In genomic region chrX:101268755-101269124, GRCm38 (mm10) we compare ENCODE assay signal across 15 mouse cellular contexts. TPM values are rescaled to one million over a fixed set of nuclear protein-coding genes. Genes with fewer than 3 reads are reported as not detected.
DNase-seq lines count a peak whose midpoint lies in the region; ATAC-seq and TF ChIP-seq lines count a peak whose summit lies in the region.
"Had no signal": no experiment of that assay in that cellular context is flagged by ENCODE, and none has a peak within 500 bp of the region (broad histone marks: within the 10 kb centered on the region; RNA-seq: fewer than 3 reads in every experiment).

TSS of gene Gm20489 (minus strand) at chrX:101269023.

- no peak within 1 kb of the TSS for H3K27ac ChIP-seq in heart, embryonic 14.5 days (replicated peaks in 1 of 2; ENCODE audit: control insufficient read depth in 1 of 2, insufficient read depth in 1 of 2, low read depth in 2 of 2, low read length in 2 of 2)
- peak within 1 kb of the TSS; percentile 100 for H3K27ac ChIP-seq in thymus, adult 2 months (ENCODE audit: control insufficient read depth, insufficient read depth, low read length)
- no peak within 1 kb of the TSS for H3K27ac ChIP-seq in liver, embryonic 11.5 days (ENCODE audit: low read depth, low read length)
- H3K27ac ChIP-seq in small intestine, adult 2 months (ENCODE audit: insufficient read depth, low read depth, low read length), result peak within 1 kb of the TSS; percentile 79

- H3K27me3 ChIP-seq in heart, embryonic 14.5 days (ENCODE audit: control insufficient read depth, insufficient read depth, low read length), result no peaks in the 10 kb centered on the region
- H3K27me3 ChIP-seq in thymus, adult 2 months (ENCODE audit: control insufficient read depth, insufficient read depth, low read length), result no peaks in the 10 kb centered on the region
- no peaks in the 10 kb centered on the region; the same call in none of the 2 replicates for H3K27me3 ChIP-seq in liver, embryonic 11.5 days (replicated peaks; ENCODE audit: control insufficient read depth, insufficient read depth, low read length)
- no peaks in the 10 kb centered on the region for H3K27me3 ChIP-seq in small intestine, adult 2 months (ENCODE audit: control insufficient read depth, insufficient read depth, low read length)

- no peaks in the 10 kb centered on the region for H3K9me3 ChIP-seq in heart, embryonic 14.5 days (ENCODE audit: control insufficient read depth, low read length)
- no peaks in the 10 kb centered on the region for H3K9me3 ChIP-seq in liver, embryonic 11.5 days (ENCODE audit: control insufficient read depth, low read length)

- H3K9ac ChIP-seq in heart, embryonic 14.5 days (ENCODE audit: low read length), result no peak within 1 kb of the TSS
- 0 out of 2 replicates have a peak within 1 kb of the TSS, but pooled peaks have one; percentile 22 for H3K9ac ChIP-seq in liver, embryonic 11.5 days (ENCODE audit: low read depth, low read length)

- WGBS in heart, embryonic 14.5 days, result 54% methylated on average over 3 of the region's 3 CpGs
- 8% methylated on average over 3 of the region's 3 CpGs for WGBS in thymus, adult 2 months
- WGBS in liver, embryonic 11.5 days, result 37% methylated on average over 3 of the region's 3 CpGs
- WGBS in small intestine, adult 2 months, result 59% methylated on average over 3 of the region's 3 CpGs

- no peak for TF ChIP-seq CTCF in thymus, adult 2 months (IDR thresholded peaks at IDR 0.05; ENCODE audit: borderline replicate concordance, control insufficient read depth, extremely low read depth, insufficient read depth, low read length, poor library complexity)
- TF ChIP-seq CTCF in small intestine, adult 2 months (IDR thresholded peaks at IDR 0.05; ENCODE audit: extremely low read depth, insufficient read length, insufficient replicate concordance, low read depth, low read length), result no peak

- no peak for ATAC-seq in heart, embryonic 14.5 days (ENCODE audit: insufficient number of reproducible peaks, insufficient read depth, low FRiP score, low read depth)
- ATAC-seq in liver, embryonic 11.5 days (replicated peaks; ENCODE audit: low FRiP score), result no peak
- ATAC-seq: forebrain, embryonic 14.5 days had no signal

- TF ChIP-seq POLR2A in thymus, adult 2 months (IDR thresholded peaks at IDR 0.05; ENCODE audit: control insufficient read depth, extremely low read depth, insufficient read depth, low read length, poor library complexity), result no peak
- TF ChIP-seq POLR2A in small intestine, adult 2 months (IDR thresholded peaks at IDR 0.05; ENCODE audit: low read depth, low read length), result no peak

- H3K4me2 ChIP-seq in heart, embryonic 14.5 days (ENCODE audit: low read length), result 0 out of 2 replicates have a peak within 1 kb of the TSS, but pooled peaks have one; percentile 9
- H3K4me2 ChIP-seq in liver, embryonic 11.5 days, result peak within 1 kb of the TSS; percentile 46

- H3K4me3 ChIP-seq in heart, embryonic 14.5 days (ENCODE audit: control insufficient read depth in 1 of 2, insufficient read depth in 1 of 2, low read depth in 1 of 2, low read length in 2 of 2), result no peak within 1 kb of the TSS
- H3K4me3 ChIP-seq in thymus, adult 2 months (ENCODE audit: control insufficient read depth, insufficient read depth, low read length), result peak within 1 kb of the TSS; percentile 94
- H3K4me3 ChIP-seq in liver, embryonic 11.5 days (ENCODE audit: low read depth, low read length), result peak within 1 kb of the TSS; percentile 28; the same call in 1 of the 2 replicates
- peak within 1 kb of the TSS; percentile 45 for H3K4me3 ChIP-seq in small intestine, adult 2 months (ENCODE audit: low read depth, low read length)

- intact Hi-C loops in heart, postnatal 14 days (cut with DNase I), result no loop called here

- DNase-seq in heart, postnatal 14 days, result no peak
- DNase-seq in thymus, adult 2 months, result no peak
- no peak for DNase-seq in thymus, postnatal 36 days
- no peak for DNase-seq in liver, embryonic 11.5 days (ENCODE audit: low spot score)
- DNase-seq in cerebellum, adult 11-12 months, result no peak
- no peak for DNase-seq in layer of hippocampus, postnatal 10 days (ENCODE audit: low spot score in 2 of 2)
- DNase-seq: cerebellum, adult 9-11 months; gastrocnemius, postnatal 25 days had no signal

- no peaks in the 10 kb centered on the region for H3K36me3 ChIP-seq in heart, embryonic 14.5 days (ENCODE audit: control insufficient read depth, insufficient read depth, low read length)
- peaks cover 24% of the 10 kb centered on the region for H3K36me3 ChIP-seq in thymus, adult 2 months (ENCODE audit: control insufficient read depth, insufficient read depth, low read length)
- no peaks in the 10 kb centered on the region for H3K36me3 ChIP-seq in liver, embryonic 11.5 days (ENCODE audit: control insufficient read depth, insufficient read depth, low read length)
- no peaks in the 10 kb centered on the region for H3K36me3 ChIP-seq in small intestine, adult 2 months (ENCODE audit: control insufficient read depth, insufficient read depth, low read length)

- no peaks in the 10 kb centered on the region for H3K4me1 ChIP-seq in heart, embryonic 14.5 days (ENCODE audit: control insufficient read depth in 2 of 2, insufficient read depth in 2 of 2, low read length in 2 of 2)
- peaks cover 23% of the 10 kb centered on the region for H3K4me1 ChIP-seq in thymus, adult 2 months (replicated peaks; ENCODE audit: control insufficient read depth, insufficient read depth, low read length)
- H3K4me1 ChIP-seq in liver, embryonic 11.5 days (replicated peaks; ENCODE audit: control insufficient read depth, insufficient read depth, low read length), result no peaks in the 10 kb centered on the region; the same call in 1 of the 2 replicates
- H3K4me1 ChIP-seq in small intestine, adult 2 months (ENCODE audit: control insufficient read depth, insufficient read depth, insufficient read length, low read length), result peaks cover 4% of the 10 kb centered on the region; the same call in 1 of the 2 replicates

RNA-seq across cellular contexts. Expression of gene Gm20489, which starts in this region (rescaled TPM):
- not detected in 2 replicates for polyA plus RNA-seq in heart, embryonic 14.5 days (2014; fragmentation: Nextera tagmentation; extraction: Ambion mirVana)
- total RNA-seq in heart, postnatal 14 days (2021), result not detected
- polyA plus RNA-seq in thymus, adult 2 months (2012; rRNA removed), result not detected in 2 replicates
- not detected in 2 replicates for polyA plus RNA-seq in liver, embryonic 11.5 days (2014; fragmentation: Nextera tagmentation; extraction: Ambion mirVana)
- not detected in 2 replicates for polyA plus RNA-seq in small intestine, adult 2 months (2012; rRNA removed)
- not detected for total RNA-seq in layer of hippocampus, postnatal 10 days (2021)
- total RNA-seq: gastrocnemius, postnatal 25 days; monocyte, adult 5-6 weeks had no signal
- polyA plus RNA-seq: embryonic facial prominence, embryonic 11.5 days; forebrain, embryonic 14.5 days; large intestine, adult 2 months; testis, adult 2 months had no signal

Comparison
In these comparisons a context has a peak if more than half of its experiments do, and no peak if none do; other contexts are left out.
1. H3K27ac ChIP-seq: peak in thymus, adult 2 months (single experiment) and small intestine, adult 2 months (single experiment); none in heart, embryonic 14.5 days (0 of 2) and liver, embryonic 11.5 days (single experiment).
2. H3K4me3 ChIP-seq: peak in thymus, adult 2 months (single experiment), liver, embryonic 11.5 days (single experiment) and small intestine, adult 2 months (single experiment); none in heart, embryonic 14.5 days (0 of 2).